Mouse (Mus musculus) testis, postnatal 14 days (tissue): ENCODE data around the gene Rptor.

ENCODE experiments used
- DNase-seq: peaks from one replicate; pipeline ENCODE4 v3.0.0; 2021; ENCODE audit warnings: low spot score

The Rptor gene

DNA sequence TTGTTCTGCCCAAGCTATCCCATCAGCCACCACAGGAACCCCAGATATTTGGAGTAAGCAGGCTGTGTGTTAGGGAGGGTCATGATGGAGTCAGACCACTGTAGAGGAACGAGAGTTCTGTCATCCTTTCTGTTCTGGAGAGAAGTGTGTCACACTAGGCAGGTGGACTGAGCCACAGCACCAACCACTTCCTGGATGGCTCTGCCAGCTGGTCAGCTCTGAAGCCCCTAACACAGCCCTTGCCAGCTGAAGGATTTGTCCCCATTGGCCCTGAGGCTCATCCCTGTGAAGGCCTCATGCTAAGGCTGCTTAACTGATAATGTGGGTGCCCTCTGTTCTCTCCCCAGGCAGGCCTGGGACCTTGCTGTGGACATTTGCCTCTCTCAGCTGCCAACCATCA lies 208.9 kb downstream of the Rptor start:
- DNase-seq: no peak

DNA sequence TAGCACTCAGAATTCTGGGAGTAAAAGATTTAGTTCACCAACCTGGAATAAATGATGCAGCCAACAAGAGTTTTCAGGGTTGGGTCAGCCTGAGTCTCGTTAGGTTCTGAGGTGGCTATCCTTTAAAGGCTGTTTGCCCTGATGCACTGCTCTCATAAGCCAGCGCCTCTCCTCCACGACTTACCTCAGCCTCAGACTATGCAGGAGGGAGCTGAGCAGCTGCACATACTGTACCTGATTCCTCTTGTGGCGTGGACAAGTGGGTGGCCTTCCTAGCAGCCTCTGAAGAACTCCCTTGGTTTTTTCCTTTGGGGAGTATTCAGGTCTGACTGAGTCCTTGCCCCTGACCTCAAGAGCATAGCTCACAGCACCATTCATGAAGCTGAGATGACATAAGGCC lies 209.4 kb downstream of the Rptor start:
- no peak for DNase-seq

DNA sequence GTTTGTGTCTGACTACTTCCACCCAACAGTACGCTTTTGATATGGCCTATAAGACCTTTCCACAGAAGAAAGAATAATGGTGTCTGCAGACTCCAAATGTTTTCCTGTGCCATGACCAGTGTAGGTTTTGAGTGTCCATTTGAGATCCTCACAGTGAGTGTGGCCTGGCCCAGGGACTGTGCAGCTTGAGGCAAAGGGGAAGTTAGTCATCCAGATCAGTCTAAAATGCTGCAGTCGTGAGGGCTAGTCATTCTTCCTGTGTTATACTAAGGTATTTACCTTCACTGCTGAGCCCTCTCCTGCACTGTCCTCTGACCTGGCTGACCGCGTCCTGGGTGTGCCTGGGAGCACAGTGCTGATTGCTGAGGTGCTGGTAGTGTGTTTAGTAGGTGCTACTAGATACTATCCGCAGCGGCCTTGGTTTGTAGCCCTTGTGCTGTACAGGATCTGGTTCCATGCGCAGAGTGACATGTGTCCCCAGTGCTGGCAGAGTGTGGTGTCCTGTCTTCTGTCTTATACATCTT lies 211.4 kb downstream of the Rptor start:
- no peak for DNase-seq

DNA sequence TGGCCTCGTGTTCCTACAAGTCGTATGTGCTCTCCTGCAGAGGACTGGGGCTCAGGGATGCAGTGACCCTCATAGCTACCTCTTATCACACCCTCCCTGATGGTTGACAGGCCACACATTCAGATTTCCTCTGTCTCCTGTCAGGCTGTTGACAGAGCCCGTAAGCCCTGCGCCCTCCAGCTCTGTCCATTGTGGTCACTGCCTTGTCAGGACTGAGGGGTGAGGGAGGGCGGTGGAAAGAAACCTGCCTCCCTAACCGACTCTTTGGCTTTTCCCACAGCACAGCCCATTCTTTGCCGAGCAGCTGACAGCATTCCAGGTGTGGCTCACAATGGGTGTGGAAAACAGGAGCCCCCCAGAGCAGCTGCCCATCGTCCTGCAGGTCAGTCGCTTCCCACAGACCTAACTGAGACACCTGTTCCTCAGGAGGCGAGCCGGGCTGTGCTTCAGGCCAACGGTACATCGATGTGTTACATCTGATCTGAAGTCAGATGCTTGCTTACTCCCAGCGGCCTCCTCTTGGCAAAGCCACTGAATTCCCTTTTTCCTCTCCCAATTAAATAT lies 214.2 kb downstream of the Rptor start:
- no peak for DNase-seq

DNA sequence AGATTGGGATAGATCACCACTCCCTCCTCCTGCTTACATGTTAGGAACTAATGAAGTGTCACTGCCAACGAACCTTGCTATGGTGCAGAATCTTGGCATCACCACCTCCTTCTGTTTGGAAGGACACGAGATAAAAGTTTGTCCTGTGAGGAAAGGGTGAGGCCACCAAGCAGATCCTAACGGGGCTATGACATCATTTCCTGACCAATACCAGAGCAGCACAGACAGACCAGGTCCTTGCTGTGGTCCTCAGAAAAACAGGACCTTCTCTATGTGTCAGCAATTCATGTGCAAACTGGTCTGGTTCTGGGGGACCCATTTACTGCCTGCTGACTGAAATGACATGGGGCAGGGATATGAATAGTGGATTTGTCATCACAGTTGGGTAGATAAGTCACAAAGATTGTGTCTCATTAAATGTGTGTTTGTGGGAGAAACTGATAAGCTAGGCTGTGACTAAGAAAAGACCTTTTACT lies 214.7 kb downstream of the Rptor start:
- no peak for DNase-seq

DNA sequence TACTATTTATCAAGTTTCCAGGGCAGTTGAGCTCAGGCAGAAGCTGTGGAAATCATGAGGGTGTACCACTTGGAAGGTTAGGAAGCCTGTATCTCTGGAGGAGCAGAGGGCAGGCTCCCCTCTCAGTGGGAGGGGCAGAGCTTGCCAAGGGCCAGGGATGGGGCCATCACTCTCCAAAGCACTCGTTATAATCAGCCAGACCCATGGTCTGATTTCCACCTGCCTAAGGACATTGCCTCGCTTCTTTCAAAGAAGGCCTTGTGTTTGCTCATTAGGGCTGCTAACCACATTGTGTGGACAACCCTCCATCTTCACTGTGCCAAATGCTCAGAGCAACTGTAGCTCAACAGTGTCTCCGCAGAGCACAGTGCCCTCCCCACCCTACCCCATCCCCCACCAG lies 215.2 kb downstream of the Rptor start:
- DNase-seq: no peak

DNA sequence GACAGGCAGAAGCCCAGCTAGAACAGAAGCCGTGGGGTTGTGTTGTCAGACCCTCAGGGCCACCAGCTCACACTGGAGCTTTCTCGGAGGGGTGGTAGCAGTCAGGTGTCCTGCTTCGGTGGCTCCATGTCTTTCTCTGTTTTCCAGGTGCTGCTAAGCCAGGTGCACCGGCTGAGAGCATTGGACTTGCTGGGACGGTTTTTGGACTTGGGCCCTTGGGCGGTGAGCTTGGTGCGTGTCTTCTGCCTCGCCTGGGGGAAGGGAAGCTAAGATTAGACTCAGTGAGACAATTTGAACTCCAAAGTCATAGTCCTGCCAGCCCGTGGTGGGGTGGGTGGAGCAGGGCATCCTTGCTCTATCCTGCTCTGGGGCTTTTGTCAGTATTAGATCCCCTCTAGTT lies 218.8 kb downstream of the Rptor start:
- DNase-seq: no peak

DNA sequence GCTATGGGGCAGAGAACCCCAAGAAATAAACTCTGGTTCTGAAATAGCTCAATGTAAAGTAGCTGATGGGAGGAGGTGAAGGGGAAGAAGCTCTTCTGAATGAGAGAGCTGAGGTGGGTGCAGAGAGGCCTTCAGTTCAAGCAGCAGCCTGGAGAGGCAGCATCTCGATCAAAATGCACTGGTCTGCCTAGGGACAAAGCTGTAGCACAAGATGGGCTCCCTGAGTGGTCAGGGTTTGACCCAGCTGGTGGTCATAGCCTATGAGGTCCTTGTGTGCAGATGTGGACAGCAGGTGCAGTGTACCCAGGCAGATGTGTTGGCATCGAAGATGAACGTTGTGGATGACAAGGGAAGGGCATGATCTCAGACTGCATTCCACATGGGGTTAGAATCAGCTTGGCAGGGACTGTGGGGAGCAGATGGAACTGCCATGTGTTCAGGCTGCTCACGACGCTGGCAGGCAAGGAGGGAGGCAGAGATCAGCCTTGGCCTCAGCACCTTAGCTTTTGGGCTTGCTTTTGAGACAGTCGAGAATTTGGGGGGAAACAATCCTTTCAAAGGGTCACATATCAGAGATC lies 221.5 kb downstream of the Rptor start:
- DNase-seq: no peak

DNA sequence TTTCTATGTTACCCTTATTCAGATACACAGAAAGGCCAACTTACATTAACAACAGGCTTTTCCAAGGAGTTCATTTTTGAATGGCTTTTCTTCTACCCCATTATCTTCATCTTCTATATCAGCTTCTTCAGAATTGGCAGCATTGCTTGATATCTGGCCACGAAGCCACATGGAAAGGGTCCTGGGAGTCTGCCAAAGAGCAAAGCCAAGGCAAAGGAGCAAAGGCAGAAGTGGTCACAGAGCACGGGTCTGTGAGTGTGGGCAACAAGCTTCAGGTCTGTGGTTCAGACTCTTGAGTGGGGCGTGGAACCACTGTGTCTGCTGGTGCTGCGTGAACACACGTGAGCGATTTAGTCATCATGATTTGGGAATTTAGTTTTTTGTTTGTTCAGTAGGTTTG lies 223.1 kb downstream of the Rptor start:
- no peak for DNase-seq

DNA sequence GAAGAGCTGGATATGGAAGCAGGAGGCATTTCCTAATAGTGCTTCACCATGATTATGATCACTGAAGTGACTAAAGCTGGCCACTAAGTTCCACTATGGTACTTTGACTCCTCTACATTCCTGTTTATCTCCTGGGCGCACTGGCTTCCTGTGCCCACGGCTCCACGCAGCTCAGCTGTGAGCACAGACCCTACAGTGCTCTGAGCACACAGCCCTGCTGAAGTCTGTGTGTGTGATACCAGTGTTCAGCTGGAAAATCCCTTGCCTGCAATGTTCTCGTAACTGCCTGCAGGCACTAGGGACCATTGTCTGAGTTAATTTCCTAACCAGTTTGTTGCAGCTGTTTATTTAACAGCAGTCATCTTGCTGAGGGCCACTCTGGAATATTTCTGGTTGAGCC lies 223.5 kb downstream of the Rptor start:
- no peak for DNase-seq

DNA sequence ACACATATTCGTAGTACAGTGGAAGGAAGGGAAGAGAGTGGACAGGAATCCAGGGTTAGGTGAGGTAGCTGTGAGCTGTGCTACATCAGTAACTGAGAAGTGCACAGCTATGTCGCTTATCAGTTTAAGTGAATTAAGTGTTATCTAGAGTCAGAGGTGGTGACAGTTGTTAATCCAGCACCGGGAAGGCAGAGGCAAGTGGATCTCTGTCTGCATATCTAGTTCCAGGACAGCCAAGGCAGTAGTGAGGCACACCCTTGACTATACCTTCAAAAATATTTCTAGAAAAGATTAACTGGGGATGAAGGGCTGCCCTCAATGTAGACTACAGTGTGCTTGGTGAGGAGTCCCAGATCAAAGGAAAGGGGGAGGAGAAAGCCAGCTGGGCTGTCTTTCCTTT lies 226.4 kb downstream of the Rptor start:
- DNase-seq: no peak

DNA sequence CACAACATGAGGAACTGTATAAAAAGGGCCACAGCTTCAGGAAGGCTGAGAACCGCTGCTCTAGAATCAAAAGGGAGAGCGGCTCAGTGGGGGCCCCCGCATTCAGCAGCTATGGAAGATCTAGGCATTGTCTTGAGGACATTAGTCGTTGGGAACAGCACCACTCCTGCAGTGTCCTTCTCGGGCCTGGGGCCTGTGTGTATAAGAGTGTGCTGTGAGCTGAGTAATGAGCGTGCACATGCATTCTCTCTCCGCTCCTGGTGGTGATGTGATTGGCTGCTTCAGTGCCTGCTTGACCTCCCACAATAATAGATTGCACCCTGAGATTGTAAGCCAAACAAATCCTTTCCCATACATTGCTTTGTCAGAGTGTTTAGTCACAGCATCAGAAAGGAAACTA lies 229.0 kb downstream of the Rptor start:
- no peak for DNase-seq

DNA sequence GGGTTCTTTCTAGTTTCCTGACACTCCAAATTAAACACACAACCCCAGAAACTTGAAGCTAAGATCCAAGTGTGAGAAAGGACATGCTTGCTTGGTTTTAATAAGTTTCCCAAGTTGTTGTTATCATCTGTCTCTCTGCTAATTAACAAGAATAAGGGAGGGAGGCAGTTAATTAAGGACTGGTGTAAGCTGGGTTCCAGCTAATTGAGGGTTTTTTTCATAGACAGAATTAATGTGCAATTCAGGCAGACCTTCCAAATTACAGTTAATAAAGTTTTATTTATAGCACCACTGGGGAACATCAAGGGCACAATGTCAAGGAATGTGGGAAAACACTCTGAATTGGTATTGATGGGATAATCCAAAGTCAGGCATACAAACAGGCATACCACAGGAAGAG lies 230.6 kb downstream of the Rptor start:
- no peak for DNase-seq

DNA sequence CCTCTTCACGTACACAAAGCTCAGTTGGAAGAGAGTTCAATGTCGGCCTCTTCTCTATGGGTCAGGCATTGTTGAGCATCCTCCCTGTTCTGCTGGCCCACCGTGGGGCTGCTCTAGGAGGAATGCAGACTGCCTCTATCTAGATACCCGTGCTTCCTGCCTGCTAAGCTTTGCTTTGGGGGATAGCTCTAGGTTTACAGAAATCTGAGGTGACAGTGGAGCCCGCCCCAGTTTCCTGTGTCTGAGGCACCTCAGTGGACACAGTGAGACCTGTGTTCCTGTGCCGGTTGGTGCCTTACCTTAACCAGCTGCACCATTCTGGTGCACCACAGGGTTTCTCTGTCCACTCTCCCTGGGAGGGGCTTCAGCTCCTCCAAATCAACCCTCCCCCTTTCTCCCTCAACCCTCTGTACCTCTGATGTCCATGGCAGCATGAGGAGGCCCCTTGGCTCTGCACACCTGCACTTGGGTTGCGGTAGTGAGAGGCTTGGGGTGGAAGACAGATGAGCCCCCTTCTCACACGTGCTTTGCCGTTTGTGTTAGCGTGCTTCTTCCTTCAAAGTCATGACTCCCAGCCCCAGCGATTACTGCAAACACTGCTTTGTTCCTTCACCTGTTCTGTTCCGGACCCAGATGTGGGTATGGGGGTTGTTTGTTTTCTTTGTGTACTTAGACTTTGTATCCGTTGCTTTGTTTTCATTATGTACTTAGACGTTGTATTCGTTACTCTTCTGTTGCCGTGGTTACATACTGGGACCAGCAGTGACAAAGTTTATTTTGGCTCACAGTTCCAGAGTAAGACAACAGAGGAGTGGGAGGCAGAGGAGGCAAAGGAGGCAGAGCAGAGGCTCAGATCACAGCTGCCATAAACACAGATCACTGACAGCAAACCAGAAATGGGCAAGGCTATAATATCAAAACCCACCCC lies 231.4 kb downstream of the Rptor start:
- peak; percentile 31 for DNase-seq

DNA sequence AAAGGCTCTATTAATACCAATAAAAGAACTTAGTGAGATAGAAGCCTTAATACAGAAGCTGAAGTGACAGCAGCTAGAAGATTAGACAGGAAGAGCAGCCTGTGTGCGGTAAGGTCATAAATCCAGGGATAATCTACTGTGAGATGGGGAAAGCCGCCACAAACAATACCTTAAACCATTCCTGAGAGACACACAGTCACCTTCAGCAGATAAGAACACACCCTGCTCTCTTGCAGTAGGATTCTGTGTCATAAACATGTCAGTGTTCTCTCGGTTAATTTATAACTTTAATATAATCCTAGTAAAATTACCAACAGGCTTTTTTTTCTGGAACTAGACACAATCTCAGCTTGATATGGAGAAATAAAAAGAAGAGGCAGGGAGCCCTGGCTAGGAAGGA lies 233.6 kb downstream of the Rptor start:
- DNase-seq: no peak

DNA sequence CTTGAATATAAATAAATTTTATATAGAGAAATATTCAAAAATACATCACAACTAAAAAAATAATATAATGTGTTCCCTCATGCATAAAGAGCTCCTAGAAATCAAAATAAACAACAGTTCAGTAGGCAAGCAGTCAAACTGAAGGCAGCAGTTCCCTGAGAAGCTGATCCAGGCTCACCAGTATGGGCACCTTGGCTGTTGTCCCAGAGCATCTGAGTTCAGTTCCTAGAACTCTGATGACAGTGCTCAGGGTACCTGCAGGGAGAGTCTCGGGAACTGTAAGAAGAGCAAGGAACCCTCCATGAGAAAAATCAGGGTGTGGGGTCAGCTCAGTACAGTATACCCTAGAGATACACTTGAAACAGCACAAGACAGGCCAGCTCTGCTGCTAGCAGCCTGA lies 235.1 kb downstream of the Rptor start:
- DNase-seq: no peak

DNA sequence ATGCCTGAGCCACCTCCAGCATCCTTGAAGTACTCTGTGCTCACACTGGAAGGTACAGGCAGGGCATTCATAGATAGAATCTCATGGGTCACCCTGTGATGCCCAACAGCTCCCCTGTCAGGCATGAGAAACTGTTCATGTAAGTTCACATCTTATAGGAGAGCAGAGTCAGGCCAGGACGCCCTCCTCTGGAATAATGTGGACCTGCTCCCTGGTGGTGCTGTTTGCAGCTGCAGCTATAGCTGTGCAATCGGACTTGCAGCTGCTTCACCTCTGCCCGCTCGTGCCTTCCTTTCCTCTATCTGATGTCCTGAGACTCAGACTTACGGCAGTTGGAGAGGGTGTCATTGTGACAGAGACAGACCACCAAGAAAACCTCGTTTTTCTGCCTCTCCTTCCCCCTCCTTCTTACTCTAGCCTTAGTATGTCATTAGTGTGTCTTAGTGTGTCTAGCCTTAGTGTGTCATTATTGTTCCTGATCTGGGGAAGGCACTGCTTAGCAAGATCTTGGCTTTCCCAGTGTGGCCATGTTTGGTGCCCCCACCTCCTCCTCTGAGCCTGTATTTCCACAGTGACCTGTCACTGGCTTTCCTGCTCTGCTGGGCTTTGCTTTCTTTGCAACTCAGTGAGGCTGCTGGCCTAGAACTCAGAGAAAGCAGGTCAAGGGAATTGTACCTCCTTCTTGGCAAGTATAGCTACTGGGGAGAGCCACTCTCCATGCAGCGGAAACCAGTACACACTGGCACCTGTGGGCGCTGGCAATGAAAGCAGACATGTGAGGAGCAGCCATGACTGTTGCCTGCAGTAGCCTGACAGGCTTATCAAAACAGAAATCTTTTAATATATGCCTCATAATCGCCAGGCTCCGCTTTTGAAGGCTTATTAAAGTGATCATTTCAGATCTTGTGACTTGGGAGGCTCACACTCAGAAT lies 237.0 kb downstream of the Rptor start:
- DNase-seq: no peak

DNA sequence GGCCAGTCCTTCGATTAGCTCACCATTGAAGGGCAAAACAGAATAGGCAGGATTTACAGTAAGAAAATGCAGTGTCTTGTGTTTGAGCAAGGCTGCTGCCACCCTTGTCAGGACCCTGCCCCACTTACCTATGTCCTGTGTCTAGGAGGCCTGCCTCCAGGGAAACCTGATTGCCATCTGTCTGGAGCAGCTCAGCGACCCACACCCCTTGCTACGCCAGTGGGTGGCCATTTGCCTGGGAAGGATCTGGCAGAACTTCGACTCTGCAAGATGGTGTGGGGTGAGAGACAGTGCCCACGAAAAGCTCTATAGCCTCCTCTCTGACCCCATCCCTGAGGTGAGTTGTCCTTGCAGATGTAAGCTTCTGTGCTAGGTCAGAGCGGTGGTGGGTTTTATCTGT lies 243.9 kb downstream of the Rptor start:
- DNase-seq: no peak

DNA sequence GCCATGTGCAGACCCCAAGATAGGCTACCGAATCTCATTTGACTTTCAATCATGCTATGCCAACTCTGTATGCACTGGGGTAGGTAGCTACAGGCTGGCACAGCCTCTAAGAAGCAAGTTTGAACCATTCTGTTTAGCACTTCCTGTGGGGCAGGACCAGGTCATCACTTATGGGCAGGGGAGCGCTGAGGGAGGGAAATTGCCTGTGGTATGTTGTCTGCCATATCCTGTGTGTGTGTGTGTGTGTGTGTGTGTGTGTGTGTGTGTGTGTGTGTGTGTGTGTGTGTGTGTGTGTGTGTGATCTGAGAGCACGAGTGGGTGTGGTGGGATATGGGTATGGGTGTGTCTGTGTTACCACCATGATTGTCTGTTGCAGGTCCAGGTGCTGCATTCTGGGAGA lies 244.4 kb downstream of the Rptor start:
- no peak for DNase-seq

DNA sequence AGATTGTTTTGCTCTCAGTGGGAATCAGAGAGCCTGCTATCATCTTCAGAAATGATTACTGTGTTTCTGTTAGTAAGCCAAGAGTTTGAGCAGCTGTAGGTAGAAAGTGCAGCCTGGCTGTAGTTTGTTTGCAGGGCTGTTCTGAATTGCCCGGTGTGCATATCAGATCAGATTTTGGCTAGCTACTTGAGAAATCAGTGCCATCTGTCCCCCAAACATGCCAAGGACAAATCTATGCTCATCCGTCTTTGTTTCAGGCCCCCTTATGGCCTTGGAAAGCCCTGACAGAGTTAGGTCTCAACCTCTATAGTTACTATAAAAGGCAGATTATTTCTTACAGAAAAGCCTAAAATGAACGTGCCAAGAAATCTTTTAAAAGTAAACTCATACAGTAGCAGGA lies 244.9 kb downstream of the Rptor start:
- no peak for DNase-seq

DNA sequence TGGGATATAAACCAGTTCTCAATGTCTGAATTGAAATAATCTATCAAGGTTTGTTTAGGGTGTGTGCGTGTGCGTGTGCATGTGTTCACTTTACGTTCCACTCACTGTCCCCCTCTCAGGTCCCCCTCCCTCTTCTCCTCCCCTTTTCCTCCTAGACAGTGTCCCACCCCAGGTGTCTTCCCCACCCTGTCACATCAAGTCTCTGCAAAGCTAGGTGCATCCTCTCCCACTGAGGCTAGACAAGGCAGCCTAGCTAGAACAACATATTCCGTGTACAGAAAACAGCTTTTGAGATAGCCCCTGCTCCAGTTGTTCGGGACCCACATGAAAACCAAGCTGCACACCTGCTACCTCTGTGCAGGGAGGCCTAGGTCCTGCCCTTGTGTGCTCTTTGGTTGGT lies 245.5 kb downstream of the Rptor start:
- no peak for DNase-seq

DNA sequence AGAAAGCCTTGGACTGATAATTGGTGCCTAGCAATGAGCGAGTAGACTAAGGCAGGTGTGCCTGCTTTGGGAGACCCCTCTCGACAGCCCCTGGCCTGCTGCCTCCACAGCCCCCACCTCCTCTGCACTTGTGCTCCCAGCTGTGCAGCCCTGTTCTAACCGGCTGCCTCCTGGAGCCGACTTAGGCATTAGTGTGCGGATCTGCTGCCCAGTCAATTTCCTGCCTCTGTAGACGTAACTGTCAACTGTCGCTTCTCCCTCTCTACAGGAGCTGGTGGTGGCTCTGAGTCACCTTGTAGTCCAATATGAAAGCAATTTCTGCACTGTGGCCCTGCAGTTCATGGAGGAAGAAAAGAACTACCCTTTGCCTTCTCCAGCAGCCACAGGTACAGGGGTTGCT lies 253.3 kb downstream of the Rptor start:
- no peak for DNase-seq
